Mouse (Mus musculus): ENCODE data around the gene Cuedc2. TPM values are rescaled to one million over a fixed set of nuclear protein-coding genes. Genes with fewer than 3 reads are reported as not detected.

Gene Cuedc2
- 25.7 and 26.0 TPM in 2 replicates for polyA plus RNA-seq (2012; rRNA removed; ENCODE audit: low replicate concordance)

DNA sequence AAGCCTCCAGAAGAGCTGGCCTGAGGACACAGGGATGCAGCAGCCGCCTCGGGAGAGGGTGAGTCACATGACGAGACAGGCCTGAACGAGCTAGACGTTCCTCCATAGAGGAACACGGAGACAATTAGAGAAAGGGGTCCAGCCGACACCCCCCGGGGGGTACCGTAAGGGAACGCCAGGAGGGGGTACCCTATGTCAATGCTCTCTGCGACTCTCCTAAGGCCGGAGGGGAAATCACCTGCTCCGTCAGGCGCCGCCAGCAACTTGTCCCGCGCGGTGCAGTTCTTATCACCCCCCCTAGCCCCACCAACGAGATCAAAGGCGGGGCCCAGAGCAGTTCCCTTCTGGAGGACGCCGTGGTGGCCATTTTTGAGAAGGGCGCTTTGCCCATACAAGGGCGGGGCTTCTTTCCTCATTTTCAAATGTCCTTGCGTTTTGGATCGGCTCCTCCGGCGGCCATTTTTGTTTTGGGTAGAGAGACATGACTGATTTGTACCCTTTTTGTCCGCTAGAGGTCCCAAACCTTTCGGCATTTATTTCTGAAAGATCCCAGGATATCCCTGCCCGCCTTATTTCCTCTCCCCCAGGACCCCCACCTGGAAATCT, at the start of gene Cuedc2:
Gene Cuedc2 (minus strand): TSS at position 372 of the 606 bp plus-strand sequence.

GRCm38 (mm10) chr19:46350168-46350932, 11.8 kb upstream of the Cuedc2 start, which contains the start of gene 2310034G01Rik:
2310034G01Rik (minus strand) TSS chr19:46350302.

GRCm38 (mm10) chr19:46328081-46329030, 10.1 kb downstream of the Cuedc2 start, which contains the start of gene Fbxl15:
Fbxl15 (plus strand) TSS chr19:46328184.

GRCm38 (mm10) chr19:46326756-46327305, 11.7 kb downstream of the Cuedc2 start, which contains the start of gene Psd:
Psd (minus strand) TSS chr19:46327156.

GRCm38 (mm10) chr19:46304216-46304841, 34.2 kb downstream of the Cuedc2 start, which contains the start of gene Nfkb2:
Nfkb2 (plus strand) TSS chr19:46304320.

Other genes with a start within 250 kb of the Cuedc2 start
- not detected in 2 replicates for gene Elovl3, start 206.8 kb downstream of the Cuedc2 start, polyA plus RNA-seq (2012; rRNA removed; ENCODE audit: low replicate concordance)
- not detected in 2 replicates for gene Pitx3, start 190.4 kb downstream of the Cuedc2 start, polyA plus RNA-seq (2012; rRNA removed; ENCODE audit: low replicate concordance)
- 187 and 199 TPM in 2 replicates for gene Gbf1, start 186.2 kb downstream of the Cuedc2 start, polyA plus RNA-seq (2012; rRNA removed; ENCODE audit: low replicate concordance)
- gene Nfkb2, start 34.4 kb downstream of the Cuedc2 start, polyA plus RNA-seq (2012; rRNA removed; ENCODE audit: low replicate concordance), result 32.6 and 51.3 TPM in 2 replicates
- 37.1 and 38.7 TPM in 2 replicates for gene Psd, start 11.5 kb downstream of the Cuedc2 start, polyA plus RNA-seq (2012; rRNA removed; ENCODE audit: low replicate concordance)
- gene Fbxl15, start 10.5 kb downstream of the Cuedc2 start, polyA plus RNA-seq (2012; rRNA removed; ENCODE audit: low replicate concordance), result 39.1 and 73.5 TPM in 2 replicates
- gene Mfsd13a, start 2.4 kb upstream of the Cuedc2 start, polyA plus RNA-seq (2012; rRNA removed; ENCODE audit: low replicate concordance), result 47.7 and 54.8 TPM in 2 replicates
- 3.1 and 6.2 TPM in 2 replicates for gene 2310034G01Rik, start 11.6 kb upstream of the Cuedc2 start, polyA plus RNA-seq (2012; rRNA removed; ENCODE audit: low replicate concordance)
- gene Actr1a, start 57.0 kb upstream of the Cuedc2 start, polyA plus RNA-seq (2012; rRNA removed; ENCODE audit: low replicate concordance), result 66.3 and 87.0 TPM in 2 replicates
- gene Sufu, start 58.2 kb upstream of the Cuedc2 start, polyA plus RNA-seq (2012; rRNA removed; ENCODE audit: low replicate concordance), result 7.5 and 9.2 TPM in 2 replicates
- 31.9 and 48.8 TPM in 2 replicates for gene Trim8, start 163.0 kb upstream of the Cuedc2 start, polyA plus RNA-seq (2012; rRNA removed; ENCODE audit: low replicate concordance)
- gene Arl3, start 234.5 kb upstream of the Cuedc2 start, polyA plus RNA-seq (2012; rRNA removed; ENCODE audit: low replicate concordance), result 2.1 TPM in 2 replicates
- 0.70 and 1.9 TPM in 2 replicates for gene Sfxn2, start 234.7 kb upstream of the Cuedc2 start, polyA plus RNA-seq (2012; rRNA removed; ENCODE audit: low replicate concordance)

All from duodenum, adult 2 months (tissue).